Mouse (Mus musculus): ENCODE data around the gene Mydgf.

The Mydgf gene

DNA sequence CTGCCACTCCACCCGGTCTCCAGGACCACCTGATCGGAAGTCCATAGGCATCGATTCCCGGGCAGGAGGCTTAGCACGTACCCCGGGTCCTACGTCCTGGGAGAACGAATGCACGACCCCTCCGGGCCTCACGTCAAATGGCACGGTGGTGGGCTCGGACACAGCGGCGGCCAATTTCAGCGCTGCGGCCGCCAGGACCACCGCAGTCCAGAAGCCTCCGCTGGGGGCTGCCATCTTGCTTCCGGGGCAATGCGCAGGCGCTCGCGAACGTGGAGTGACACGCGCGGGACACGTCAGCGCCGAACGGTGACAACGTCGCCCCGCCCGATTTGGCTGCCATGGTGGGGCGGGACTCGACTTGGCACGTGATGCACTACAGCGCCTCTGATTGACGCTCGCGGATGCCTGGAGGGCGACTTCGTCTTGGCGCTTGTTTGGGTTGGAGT lies at the start of gene Mydgf:
Mydgf (minus strand) TSS at position 263 of the 446 bp plus-strand sequence.
- peak; percentile 92 for DNase-seq (ENCODE audit: extremely low spot score)

DNA sequence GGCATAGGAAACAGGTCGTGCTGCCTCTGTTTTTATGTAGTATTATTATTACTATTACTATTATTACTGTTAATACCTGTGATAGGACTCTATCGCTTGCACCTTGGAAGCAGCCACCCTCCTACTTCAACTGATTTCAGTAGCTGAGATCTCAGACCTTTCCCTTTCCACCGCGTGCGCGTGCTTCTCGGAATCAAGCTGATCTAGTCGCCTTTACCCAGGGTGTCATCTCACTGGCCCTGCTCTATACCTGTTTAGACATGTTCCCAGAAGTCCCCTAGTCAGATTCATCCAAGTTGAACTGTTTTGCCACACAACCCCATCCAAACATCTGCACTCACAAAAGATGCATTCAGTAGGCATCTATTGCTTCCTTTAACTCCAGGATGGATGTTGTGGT lies 49.7 kb upstream of the Mydgf start:
- DNase-seq (ENCODE audit: extremely low spot score), result no peak

DNA sequence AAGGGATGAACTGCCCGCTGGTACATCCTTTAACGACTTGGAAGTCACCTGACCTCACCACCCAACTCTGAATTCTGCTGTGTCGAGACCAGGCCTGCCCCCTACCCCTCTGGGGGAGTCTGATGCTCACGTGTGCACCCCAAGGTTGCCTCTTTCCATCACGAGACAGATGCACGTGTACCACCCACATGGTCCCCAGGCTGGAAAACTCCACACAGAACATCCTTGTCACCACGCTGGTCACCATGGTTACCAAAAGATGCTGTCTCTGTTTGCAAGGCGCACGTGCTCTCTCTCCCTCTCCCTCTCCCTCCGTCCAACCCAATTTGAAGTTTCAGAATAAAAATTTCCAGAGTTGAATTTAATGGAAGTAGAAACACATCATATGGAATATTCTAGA lies 46.2 kb upstream of the Mydgf start:
- no peak for DNase-seq (ENCODE audit: extremely low spot score)

DNA sequence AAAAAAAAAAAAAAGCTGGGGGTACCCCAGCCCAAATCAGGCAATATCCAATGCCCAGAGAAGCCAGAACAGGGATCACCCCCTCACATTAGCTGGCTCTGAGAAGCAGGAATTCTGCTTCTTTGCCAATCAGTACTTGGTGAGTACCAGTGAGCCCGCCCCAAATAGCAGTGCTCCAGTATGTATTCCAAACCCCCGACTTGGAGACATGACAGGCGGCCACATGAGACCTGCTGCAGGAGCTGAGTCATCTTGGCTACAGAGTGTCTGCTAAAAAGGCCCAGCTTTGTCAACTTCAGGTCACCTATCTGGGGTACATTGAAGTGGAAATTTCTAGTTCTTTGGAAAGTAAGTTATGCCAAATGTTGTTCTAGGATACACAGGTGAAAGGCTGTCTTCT lies 42.8 kb upstream of the Mydgf start:
- DNase-seq (ENCODE audit: extremely low spot score), result no peak

DNA sequence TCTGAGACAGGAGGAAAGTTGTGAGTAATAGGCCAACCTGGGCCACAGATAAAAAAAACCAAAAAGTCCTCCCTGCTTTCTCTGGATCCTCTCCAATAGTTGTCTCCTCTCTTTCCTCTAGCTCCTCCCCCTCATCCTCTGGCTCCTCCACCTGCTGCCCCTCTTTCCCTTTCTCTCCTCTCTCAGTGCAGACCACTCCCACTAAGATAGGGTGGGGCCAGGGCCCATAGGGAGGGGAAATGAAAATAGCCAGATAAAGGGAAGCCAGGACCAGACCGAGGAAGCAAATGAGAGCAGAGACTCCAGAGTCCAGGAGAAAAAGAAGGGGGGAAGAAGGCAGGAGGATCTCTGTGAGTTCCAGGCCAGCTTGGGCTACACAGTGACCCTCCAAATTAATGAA lies 41.2 kb upstream of the Mydgf start:
- DNase-seq (ENCODE audit: extremely low spot score), result no peak

DNA sequence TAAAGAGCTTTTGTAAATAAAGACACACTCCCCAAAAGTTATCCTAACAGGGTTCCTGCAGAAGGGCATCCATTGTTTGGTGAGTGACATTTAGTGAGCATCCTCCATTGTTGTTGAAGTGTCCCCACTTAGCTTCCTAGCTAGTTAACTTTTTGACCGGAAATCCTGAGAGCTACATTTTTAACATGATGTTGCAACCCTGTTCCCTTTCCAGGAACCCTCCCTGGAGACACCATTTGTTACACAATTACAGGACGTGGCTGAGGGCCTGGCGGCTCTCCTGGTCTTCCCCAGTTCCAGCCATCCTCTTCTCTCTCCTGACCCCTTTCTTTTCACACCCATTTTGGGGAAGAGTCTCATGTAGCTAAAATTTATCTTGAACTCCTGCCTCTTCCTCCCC lies 36.1 kb upstream of the Mydgf start:
- no peak for DNase-seq (ENCODE audit: extremely low spot score)

DNA sequence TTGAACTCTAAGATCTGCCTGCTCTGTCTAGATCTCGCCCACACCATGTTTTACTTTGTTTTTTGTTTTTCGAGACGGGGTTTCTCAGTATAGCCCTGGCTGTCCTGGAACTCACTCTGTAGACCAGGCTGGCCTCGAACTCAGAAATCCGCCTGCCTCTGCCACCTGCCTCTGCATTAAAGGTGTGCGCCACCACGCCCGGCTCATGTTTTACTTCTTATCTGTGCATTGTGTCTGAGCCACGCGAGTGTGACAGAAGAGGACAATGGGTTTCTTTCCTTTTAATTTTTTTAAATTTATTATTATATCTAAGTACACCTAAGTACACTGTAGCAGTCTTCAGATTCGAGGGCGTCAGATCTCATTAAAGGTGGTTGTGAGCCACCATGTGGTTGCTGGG lies 35.5 kb upstream of the Mydgf start:
- no peak for DNase-seq (ENCODE audit: extremely low spot score)

DNA sequence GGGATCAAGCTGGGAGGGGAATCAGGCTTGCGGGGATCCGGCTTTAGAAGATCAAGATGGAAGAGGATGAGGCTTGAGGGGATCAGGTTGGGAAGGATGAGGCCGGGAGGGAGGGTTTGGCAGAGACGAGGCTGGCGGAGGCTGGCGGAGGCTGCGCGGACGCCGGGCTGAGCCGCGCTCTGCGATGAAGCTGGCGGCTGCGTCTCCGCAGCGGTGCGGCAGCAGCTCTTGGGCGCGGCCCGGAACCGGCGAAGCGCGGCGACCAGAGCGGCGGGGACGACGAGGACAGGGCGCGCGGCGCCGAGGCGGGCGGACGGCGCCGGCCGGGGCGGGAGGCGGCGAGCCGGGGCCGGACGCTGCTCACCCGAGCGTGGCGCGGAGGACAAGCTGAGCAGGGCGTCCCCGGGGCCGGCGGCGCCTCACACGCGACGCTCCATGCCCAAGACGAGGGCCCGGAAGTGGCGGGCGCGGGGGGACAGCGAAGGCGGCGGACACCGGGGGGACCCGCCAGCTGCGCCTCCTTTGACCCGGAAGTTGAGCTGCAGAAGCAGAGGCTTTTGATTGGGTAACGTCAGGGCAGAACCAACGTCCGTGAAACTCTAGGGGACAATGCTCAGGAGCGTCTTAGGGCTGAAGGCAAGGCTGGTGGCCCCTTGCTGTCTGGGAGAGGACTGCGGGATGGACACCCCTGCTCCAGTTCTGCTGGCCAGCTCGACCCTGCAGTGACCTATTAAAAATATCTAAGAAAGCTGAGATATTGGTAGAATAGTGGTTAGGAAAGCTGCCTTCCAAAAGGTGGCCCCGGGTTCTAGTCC lies 34.9 kb upstream of the Mydgf start, which contains the start of gene Dpp9:
Dpp9 (minus strand) TSS at position 529 of the 815 bp plus-strand sequence.
- DNase-seq (ENCODE audit: extremely low spot score), result peak; percentile 90

DNA sequence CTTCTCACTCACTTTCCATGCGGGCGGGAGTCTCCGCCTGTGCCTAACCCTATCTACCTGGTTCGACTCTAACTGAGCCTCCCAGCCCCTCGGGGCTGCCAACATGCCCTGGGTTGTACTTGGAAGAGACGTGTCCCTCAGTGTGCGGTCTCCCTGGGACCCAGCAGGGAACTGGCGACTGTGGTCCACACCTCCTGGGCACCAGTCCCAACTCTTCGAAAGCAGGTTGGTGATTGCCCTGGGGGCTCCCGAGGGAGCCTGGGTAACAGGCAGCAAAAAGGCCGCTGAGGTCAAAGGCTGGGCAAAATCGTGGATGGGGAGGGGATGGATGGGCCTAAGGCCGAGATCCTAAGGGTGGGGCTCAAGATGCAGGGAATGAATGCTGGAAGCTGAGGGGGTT lies 34.0 kb upstream of the Mydgf start:
- no peak for DNase-seq (ENCODE audit: extremely low spot score)

DNA sequence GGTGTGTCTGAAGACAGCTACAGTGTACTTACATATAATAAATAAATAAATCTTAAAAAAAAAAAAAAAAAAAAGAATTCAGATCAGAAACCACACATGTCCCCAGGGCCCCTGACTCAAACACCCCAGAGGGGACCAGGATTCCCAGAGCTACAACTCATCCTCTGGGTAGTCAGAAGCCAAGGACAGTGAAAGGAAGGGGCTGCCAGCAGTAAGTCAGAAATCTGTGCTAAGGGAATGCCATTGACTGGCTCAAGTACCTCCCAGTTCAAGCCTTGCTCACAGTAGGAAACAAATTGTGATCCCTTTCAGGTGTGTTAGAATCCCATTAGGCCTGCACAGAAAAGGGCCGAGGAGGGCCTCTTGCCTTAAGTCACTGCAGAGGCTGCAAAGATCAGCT lies 30.5 kb upstream of the Mydgf start:
- DNase-seq (ENCODE audit: extremely low spot score), result no peak

DNA sequence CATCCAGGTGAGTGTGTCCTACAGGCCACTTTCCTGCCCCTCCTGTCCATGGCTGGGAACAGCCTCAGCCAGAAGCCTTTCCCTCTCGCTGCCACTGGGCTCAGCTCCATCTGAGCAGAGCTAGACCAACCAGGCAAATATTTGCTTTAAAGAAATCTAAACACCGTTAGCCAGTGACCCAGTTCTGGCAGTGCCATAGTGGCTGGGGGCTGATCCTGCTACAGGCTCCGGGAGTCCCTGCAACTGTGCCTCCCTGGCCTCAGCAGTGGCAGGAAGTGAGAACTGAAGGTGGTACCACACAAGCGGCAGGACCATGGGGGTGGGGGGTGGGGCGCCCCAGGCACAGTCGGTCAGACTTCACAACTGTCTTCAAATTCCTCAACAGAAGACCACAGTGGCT lies 29.0 kb upstream of the Mydgf start:
- no peak for DNase-seq (ENCODE audit: extremely low spot score)

DNA sequence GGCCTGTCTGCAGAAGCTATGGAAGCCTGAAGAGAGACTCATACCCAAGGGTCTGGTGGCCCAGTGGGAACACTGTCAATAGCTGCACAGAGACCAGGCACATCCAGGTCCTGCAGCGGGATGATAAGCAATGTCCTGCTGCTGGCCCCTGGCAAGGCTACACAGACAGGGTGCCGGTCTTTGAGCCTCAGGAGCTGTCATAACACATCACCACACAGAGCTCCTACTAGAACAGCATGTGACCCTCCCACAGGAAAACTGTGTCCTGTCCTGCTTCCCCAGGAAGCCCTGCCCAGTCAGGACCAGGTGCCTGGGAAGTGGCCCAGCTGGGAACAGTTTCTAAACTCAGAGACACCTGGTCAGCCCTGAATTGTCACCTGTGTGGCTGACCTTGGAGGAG lies 27.4 kb upstream of the Mydgf start:
- no peak for DNase-seq (ENCODE audit: extremely low spot score)

DNA sequence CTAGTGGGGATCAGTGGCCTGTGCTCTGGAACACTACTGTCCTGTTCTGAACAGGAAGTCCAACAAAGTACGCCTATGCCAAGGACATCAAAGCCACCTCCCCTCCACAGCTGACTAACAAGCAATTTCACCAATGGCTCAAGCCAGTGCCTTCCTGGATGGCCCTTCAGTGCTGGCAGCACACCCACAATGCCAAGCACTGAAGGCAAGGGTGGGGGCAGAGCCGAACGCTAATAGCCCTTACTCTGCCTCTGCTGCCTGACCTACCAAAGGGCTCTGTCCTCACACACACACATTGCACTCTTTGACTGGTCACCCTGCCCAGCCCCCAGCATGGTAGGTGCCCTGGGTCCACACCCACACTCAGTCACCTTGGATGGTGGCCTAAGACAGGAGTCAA lies 25.1 kb upstream of the Mydgf start:
- no peak for DNase-seq (ENCODE audit: extremely low spot score)

DNA sequence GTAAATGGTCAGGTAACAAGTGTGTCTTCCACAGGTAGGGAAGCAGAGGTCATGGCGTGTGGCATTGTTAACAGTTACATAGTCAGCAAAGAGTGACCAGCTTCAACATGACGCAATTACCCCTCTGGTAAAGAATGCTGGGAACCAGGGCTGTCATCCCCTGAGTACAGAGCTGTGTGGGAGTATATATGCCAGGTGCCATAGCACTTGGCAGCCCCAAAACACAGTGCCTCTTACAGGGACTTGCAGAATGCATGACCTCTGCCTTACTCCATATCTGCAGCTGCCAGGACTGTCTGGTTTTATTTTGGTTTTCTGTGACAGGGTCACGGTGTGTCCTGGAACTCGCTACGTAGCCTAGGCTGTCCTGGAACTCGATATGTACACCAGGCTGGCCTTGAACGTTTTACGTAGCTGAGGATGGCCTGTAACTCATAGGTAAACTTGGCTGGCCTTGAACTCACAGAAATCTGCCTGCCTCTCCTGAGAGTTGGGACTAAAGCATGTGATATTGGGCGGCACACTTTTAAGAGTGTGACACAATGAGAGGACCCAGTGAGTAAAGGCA lies 24.3 kb upstream of the Mydgf start:
- DNase-seq (ENCODE audit: extremely low spot score), result no peak

DNA sequence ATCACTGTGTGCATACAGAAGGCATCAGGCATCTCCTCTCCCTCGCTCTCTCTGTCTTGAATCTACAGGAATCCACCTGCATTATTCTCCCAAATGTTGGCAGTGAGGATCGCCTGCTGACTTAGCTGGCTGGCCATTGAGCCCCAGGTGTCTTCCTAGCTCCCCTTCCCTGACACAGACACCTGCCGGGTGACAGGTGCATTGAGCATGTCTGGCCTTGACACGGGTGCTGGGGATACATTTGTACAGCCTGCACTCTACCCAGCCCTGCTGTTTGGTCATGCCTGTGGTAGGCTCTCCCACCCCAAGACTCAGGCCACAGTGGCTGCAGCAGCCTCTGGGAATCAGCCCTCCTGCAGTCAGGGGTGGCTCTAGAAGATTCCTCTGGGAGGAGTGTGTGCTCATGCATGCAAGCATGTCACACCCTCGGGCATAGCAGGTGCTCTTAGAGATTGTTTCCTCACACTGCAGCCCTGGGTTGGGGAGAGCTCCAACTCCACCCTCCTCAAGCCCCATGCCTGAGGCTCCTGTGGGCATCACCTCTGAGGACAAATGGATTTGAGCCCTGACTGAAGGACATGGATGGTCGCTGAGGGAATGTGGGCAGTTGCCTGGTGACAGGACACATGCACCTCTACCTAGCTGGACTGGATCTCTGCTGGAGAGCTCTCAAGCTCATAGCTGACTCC lies 23.4 kb upstream of the Mydgf start:
- DNase-seq (ENCODE audit: extremely low spot score), result no peak

DNA sequence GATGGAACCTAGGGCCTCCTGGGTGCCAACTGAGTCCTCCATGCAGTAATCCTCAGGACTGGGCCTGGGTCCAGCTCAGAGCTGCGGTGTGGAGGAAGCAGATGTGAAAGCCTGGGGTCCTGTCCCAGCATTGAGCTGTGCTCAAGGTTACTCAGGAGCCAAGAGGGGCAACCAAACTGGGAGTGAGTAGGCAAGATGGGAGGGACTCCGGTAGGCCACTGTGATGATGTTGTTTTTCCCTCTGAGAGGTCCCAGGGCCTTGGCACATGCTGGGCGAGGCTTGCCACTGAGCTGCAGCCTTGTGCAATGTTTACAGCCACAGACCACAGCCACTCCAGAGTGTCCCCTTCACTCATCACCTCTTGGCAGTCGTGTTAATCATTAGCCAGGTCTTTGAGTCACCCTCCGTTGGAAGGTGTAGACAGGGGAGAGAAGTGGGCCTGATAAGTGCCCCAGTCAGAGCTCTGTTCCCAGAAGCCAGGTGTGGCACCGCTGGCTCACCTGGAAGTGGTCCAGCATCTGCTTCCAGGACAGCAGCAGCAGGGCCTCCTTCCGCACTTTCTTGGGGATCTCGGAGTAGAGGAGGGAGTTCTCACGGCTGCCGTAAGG lies 22.7 kb upstream of the Mydgf start:
- no peak for DNase-seq (ENCODE audit: extremely low spot score)

DNA sequence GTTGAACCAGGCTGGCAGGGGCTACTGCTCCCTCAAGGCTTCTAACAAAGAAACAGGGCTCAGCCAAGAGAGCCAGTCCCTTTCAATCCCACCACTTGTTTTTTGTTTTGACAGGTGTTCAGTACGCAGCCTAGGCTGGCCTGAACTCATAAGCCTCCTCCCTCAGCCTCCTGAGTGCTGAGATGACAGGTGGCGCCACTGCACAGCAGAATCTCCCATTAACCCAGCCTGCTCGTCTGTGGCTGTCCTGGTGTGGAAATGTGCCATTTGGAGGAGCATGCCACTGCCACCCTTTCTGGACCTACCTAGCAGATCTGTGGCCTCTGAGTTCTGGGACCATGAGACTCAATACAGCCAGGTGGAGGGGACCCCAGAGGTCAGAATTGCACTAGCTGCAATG lies 20.0 kb upstream of the Mydgf start:
- DNase-seq (ENCODE audit: extremely low spot score), result no peak

DNA sequence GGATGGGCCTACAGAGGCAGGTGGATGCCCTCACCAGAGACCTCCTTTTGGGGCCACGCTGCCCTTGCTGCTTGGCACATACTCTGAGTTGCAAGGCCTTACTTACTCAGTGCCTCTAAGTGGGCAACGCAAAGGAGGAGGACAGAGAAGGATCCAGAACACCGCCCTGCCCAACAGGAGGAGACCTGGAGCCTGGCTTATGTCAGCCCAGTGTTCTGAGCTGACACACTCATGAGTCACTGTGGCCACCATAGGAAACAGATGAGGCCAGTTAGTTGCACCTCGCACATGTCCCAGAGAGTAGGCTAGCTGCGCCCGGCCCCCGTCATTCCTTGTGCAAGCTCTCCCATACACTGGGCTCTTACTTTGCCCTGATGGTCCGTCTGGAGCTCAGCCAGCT lies 18.8 kb upstream of the Mydgf start:
- DNase-seq (ENCODE audit: extremely low spot score), result no peak

DNA sequence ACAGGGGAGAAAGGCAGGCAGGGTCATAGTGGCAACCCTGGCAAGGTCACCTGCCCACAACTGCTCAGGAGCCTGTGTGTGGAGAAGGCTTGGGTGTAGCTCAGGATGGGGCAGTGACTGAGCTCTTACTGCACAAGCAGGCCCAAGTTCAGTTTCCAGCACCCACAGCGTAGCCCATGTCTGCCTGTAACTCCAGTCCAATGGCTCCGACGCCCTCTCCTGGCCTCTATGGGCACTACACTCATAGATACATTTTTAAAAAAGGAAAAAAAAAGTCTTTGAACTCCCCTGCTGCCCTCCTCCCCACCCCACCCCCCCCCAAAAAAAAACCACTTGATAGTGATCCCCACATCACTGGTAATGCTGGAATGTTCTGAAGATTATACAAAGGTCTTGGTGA lies 17.9 kb upstream of the Mydgf start:
- no peak for DNase-seq (ENCODE audit: extremely low spot score)

DNA sequence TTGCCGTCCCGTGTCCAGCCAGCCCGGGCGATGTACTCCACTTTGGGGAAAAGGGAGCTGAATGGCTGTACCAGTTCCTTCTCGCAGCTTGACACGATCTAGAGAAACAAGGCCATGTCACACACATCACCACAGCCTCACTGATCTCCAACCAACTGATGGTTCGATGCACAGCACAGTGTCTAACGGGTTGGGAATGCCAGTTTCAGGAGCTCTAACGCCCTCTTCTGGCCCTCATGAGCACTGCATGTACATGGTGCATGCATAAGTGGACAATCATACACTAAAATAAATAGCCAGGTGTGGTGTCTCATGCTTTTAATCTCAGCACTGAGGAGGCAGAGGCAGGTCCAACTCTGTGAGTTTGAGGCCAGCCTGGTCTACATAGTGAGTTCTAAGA lies 16.9 kb upstream of the Mydgf start:
- no peak for DNase-seq (ENCODE audit: extremely low spot score)

DNA sequence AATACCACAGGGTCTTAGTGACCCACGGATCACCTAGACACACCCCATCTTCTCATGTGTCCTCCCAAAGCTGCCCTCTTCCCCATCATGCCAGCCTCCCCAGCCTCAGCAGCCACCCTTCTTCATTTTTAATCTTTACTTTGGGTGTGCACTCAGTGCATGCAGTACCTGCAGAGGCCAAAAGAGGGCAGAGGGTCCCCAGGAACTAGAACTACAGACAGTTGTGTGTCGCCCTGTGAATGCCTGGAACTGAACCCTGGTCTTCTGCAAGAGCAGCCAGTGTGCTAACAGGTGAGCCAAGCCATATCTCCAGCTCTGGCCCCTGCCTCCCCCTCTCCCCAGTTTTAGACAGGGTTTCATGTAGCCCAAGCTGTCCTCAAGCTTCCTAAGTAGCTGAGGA lies 13.1 kb upstream of the Mydgf start:
- no peak for DNase-seq (ENCODE audit: extremely low spot score)

DNA sequence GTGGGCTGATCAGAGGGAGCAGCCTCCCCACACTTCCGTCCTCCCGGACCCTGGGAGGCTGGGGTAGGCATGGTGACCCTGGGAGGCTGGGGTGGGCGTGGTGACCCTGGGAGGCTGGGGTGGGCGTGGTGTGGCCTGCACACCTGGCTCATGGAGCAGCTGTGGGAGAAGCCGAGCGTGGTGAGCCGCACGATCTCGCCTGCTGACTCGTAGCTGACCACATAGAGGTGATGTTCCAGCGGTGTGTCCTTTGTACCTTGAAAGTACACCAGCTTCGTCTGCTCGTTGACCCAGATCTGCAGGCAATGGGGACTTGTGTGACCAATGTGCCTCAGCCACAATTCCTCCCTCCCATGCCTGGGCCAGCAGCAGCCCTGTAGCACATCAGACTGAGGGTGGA lies 11.0 kb upstream of the Mydgf start:
- DNase-seq (ENCODE audit: extremely low spot score), result no peak

DNA sequence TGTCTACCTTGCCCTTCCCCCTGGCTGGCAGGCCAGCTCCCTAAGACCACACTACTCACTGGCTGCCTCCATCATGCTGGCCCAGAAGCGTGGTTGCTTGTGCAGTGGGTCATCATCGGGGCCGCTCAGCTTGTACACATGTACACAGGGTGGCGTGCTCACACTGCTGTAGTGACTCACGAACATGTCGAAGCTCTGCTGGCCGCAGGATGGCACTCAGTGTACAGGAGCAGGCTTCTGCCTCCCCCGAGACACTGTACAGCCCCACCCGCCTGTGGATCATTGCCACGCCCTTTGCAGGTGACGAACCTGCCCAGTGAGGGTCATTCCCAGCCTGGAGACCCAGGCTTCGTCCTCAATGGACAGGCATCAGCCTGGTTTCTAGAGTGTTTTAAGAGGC lies 10.6 kb upstream of the Mydgf start:
- DNase-seq (ENCODE audit: extremely low spot score), result no peak

All from embryo, embryonic 9.5 days (tissue).